In genomic region chr5:20941205-20941604, GRCm38 (mm10) we compare ENCODE assay signal across 9 mouse cellular contexts. TPM values are rescaled to one million over a fixed set of nuclear protein-coding genes. Genes with fewer than 3 reads are reported as not detected.
DNase-seq lines count a peak whose midpoint lies in the region; ATAC-seq and TF ChIP-seq lines count a peak whose summit lies in the region.
"Had no signal": no experiment of that assay in that cellular context is flagged by ENCODE, and none has a peak within 500 bp of the region (broad histone marks: within the 10 kb centered on the region; RNA-seq: fewer than 3 reads in every experiment).

No protein-coding gene starts in this region.

- H3K9ac ChIP-seq in liver, embryonic 13.5 days: peak overlapping the region; percentile 61; the same call in 1 of the 2 replicates
- H3K9ac ChIP-seq in stomach, embryonic 15.5 days: no peak overlapping the region
- H3K9ac ChIP-seq: hindbrain, embryonic 15.5 days had no signal

- no peaks in the 10 kb centered on the region for H3K27me3 ChIP-seq in kidney, adult 2 months (replicated peaks; ENCODE audit: control insufficient read depth, insufficient read depth, low read length)
- no peaks in the 10 kb centered on the region for H3K27me3 ChIP-seq in liver, embryonic 13.5 days
- H3K27me3 ChIP-seq in stomach, embryonic 15.5 days (replicated peaks): no peaks in the 10 kb centered on the region
- no peaks in the 10 kb centered on the region for H3K27me3 ChIP-seq in hindbrain, embryonic 10.5 days (ENCODE audit: insufficient read depth, poor library complexity, severe bottlenecking)
- H3K27me3 ChIP-seq: hindbrain, embryonic 15.5 days had no signal

- peaks cover 19% of the 10 kb centered on the region for H3K4me1 ChIP-seq in kidney, adult 2 months (ENCODE audit: control insufficient read depth, insufficient read depth, low read length)
- peaks cover 80% of the 10 kb centered on the region for H3K4me1 ChIP-seq in liver, embryonic 13.5 days (replicated peaks)
- peaks cover 7% of the 10 kb centered on the region; the same call in 1 of the 2 replicates for H3K4me1 ChIP-seq in stomach, embryonic 15.5 days
- peaks cover 17% of the 10 kb centered on the region for H3K4me1 ChIP-seq in hindbrain, embryonic 10.5 days (replicated peaks)

- TF ChIP-seq CTCF in kidney, adult 2 months (conservative IDR thresholded peaks at IDR 0.05; ENCODE audit: insufficient read depth, insufficient read length, low read depth, low read length): no peak

- H3K36me3 ChIP-seq in kidney, adult 2 months (ENCODE audit: control insufficient read depth, insufficient read depth, low read length): no peaks in the 10 kb centered on the region
- 0 out of 2 replicates have a peak, but pooled peaks cover 4% of the 10 kb centered on the region for H3K36me3 ChIP-seq in liver, embryonic 13.5 days
- no peaks in the 10 kb centered on the region; the same call in 1 of the 2 replicates for H3K36me3 ChIP-seq in stomach, embryonic 15.5 days
- H3K36me3 ChIP-seq in hindbrain, embryonic 10.5 days: peaks cover 6% of the 10 kb centered on the region
- H3K36me3 ChIP-seq: hindbrain, embryonic 15.5 days had no signal

- peak overlapping the region; percentile 53 for H3K4me2 ChIP-seq in liver, embryonic 13.5 days
- H3K4me2 ChIP-seq in stomach, embryonic 15.5 days: no peak overlapping the region
- H3K4me2 ChIP-seq: hindbrain, embryonic 15.5 days had no signal

- H3K27ac ChIP-seq in kidney, adult 2 months (ENCODE audit: insufficient read depth, low read depth, low read length): no peak overlapping the region
- peak overlapping the region; percentile 85 for H3K27ac ChIP-seq in liver, embryonic 13.5 days
- H3K27ac ChIP-seq in stomach, embryonic 15.5 days: no peak overlapping the region; the same call in 1 of the 2 replicates
- H3K27ac ChIP-seq in hindbrain, embryonic 10.5 days: no peak overlapping the region
- H3K27ac ChIP-seq: hindbrain, embryonic 15.5 days had no signal

- WGBS in kidney, adult 2 months: 26% methylated on average over 5 of the region's 5 CpGs
- WGBS in liver, embryonic 13.5 days (ENCODE audit: insufficient replicate concordance): 3% methylated on average over 5 of the region's 5 CpGs
- 41% methylated on average over 5 of the region's 5 CpGs for WGBS in stomach, embryonic 15.5 days
- WGBS in hindbrain, embryonic 10.5 days: 57% methylated on average over 5 of the region's 5 CpGs

- peak; percentile 85 for ATAC-seq in liver, embryonic 13.5 days (ENCODE audit: low read depth)
- 0 out of 2 replicates have a peak, but pooled peaks have one; percentile 60 for ATAC-seq in stomach, embryonic 15.5 days (ENCODE audit: insufficient read depth, low FRiP score, low read depth)

- peak; percentile 26 for DNase-seq in kidney, adult 2 months
- DNase-seq in kidney, adult 8-10 months: no peak
- peak; percentile 42 to 53 for DNase-seq in adrenal gland, postnatal 36 days
- DNase-seq in heart, adult 8-10 months (ENCODE audit: low spot score): peak; percentile 64
- DNase-seq in liver, embryonic 13.5 days: peak; percentile 63
- no peak for DNase-seq in layer of hippocampus, adult 8-10 months (ENCODE audit: low spot score in 2 of 2)
- DNase-seq in hindbrain, embryonic 10.5 days (ENCODE audit: low spot score): no peak

- no peaks in the 10 kb centered on the region for H3K9me3 ChIP-seq in liver, embryonic 13.5 days (replicated peaks)
- H3K9me3 ChIP-seq in stomach, embryonic 15.5 days: no peaks in the 10 kb centered on the region
- H3K9me3 ChIP-seq in hindbrain, embryonic 10.5 days: no peaks in the 10 kb centered on the region
- H3K9me3 ChIP-seq: hindbrain, embryonic 15.5 days had no signal

- TF ChIP-seq POLR2A in kidney, adult 2 months (IDR thresholded peaks at IDR 0.05; ENCODE audit: low read depth, low read length): no peak

- no peak overlapping the region for H3K4me3 ChIP-seq in kidney, adult 2 months (ENCODE audit: insufficient read depth, low read depth, low read length)
- H3K4me3 ChIP-seq in liver, embryonic 13.5 days (replicated peaks): no peak overlapping the region
- no peak overlapping the region for H3K4me3 ChIP-seq in stomach, embryonic 15.5 days (replicated peaks)
- H3K4me3 ChIP-seq in hindbrain, embryonic 10.5 days: no peak overlapping the region
- H3K4me3 ChIP-seq: hindbrain, embryonic 15.5 days had no signal

RNA-seq across cellular contexts. Expression of gene Rsbn1l, which starts 15.0 kb away (rescaled TPM):
- 3.2 and 3.9 TPM in 2 replicates for polyA plus RNA-seq in kidney, adult 2 months (2012; rRNA removed)
- total RNA-seq in adrenal gland, postnatal 36 days (2021): 10 to 100 TPM; 14.2 to 16.8 TPM
- 10 to 100 TPM; 13.3 to 14.5 (median 14.2) TPM for total RNA-seq in heart, adult 8-10 months (2022)
- polyA plus RNA-seq in liver, embryonic 13.5 days (2015; fragmentation: Nextera tagmentation; extraction: Ambion mirVana): 4.0 and 5.1 TPM in 2 replicates
- 5.2 and 5.4 TPM in 2 replicates for polyA plus RNA-seq in stomach, embryonic 15.5 days (2015; fragmentation: Nextera tagmentation; extraction: Ambion mirVana)
- total RNA-seq in layer of hippocampus, adult 8-10 months (2022): 10 to 100 TPM; 19.5 to 22.1 (median 20.8) TPM
- polyA plus RNA-seq in hindbrain, embryonic 10.5 days (2016; fragmentation: Nextera tagmentation; extraction: Ambion mirVana): 4.8 and 5.5 TPM in 2 replicates

RNA-seq across cellular contexts. Expression of gene Tmem60, which starts 59.2 kb away (rescaled TPM):
- 13.8 and 20.5 TPM in 2 replicates for polyA plus RNA-seq in kidney, adult 2 months (2012; rRNA removed)
- 10 to 100 TPM; 16.1 to 23.0 TPM for total RNA-seq in adrenal gland, postnatal 36 days (2021)
- total RNA-seq in heart, adult 8-10 months (2022): 10 to 100 TPM; 24.5 to 27.5 (median 25.7) TPM
- 39.5 and 40.6 TPM in 2 replicates for polyA plus RNA-seq in liver, embryonic 13.5 days (2015; fragmentation: Nextera tagmentation; extraction: Ambion mirVana)
- polyA plus RNA-seq in stomach, embryonic 15.5 days (2015; fragmentation: Nextera tagmentation; extraction: Ambion mirVana): 53.0 and 53.1 TPM in 2 replicates
- total RNA-seq in layer of hippocampus, adult 8-10 months (2022): 10 to 100 TPM; 19.8 to 25.7 (median 22.4) TPM
- polyA plus RNA-seq in hindbrain, embryonic 10.5 days (2016; fragmentation: Nextera tagmentation; extraction: Ambion mirVana): 58.8 and 59.9 TPM in 2 replicates

RNA-seq across cellular contexts. Expression of gene Phtf2, which starts 59.3 kb away (rescaled TPM):
- polyA plus RNA-seq in kidney, adult 2 months (2012; rRNA removed): 2.5 and 4.0 TPM in 2 replicates
- total RNA-seq in adrenal gland, postnatal 36 days (2021): 10 to 100 TPM in 1 of 2 experiments, 1 to 10 TPM in 1; 10.0 to 10.9 TPM
- 10 to 100 TPM; 66.3 to 72.5 (median 69.6) TPM for total RNA-seq in heart, adult 8-10 months (2022)
- 6.2 and 8.7 TPM in 2 replicates for polyA plus RNA-seq in liver, embryonic 13.5 days (2015; fragmentation: Nextera tagmentation; extraction: Ambion mirVana)
- polyA plus RNA-seq in stomach, embryonic 15.5 days (2015; fragmentation: Nextera tagmentation; extraction: Ambion mirVana): 10.6 and 12.0 TPM in 2 replicates
- 10 to 100 TPM; 10.7 to 13.8 (median 11.3) TPM for total RNA-seq in layer of hippocampus, adult 8-10 months (2022)
- 16.0 and 17.4 TPM in 2 replicates for polyA plus RNA-seq in hindbrain, embryonic 10.5 days (2016; fragmentation: Nextera tagmentation; extraction: Ambion mirVana)

Comparison
In these comparisons a context has a peak if more than half of its experiments do, and no peak if none do; other contexts are left out.
1. DNase-seq: peak in kidney, adult 2 months (single experiment), adrenal gland, postnatal 36 days (2 of 2), heart, adult 8-10 months (single experiment) and liver, embryonic 13.5 days (single experiment); none in kidney, adult 8-10 months (0 of 2), layer of hippocampus, adult 8-10 months (0 of 2) and hindbrain, embryonic 10.5 days (single experiment).